Comparison of ENCODE assay signal across 22 mouse cellular contexts in genomic region chr9:56242686-56243085, GRCm38 (mm10).
DNase-seq lines count a peak whose midpoint lies in the region; ATAC-seq and TF ChIP-seq lines count a peak whose summit lies in the region.
"Had no signal": no experiment of that assay in that cellular context is flagged by ENCODE, and none has a peak within 500 bp of the region (broad histone marks: within the 10 kb centered on the region; RNA-seq: fewer than 3 reads in every experiment).

No protein-coding gene starts in this region.

- TF ChIP-seq CTCF in small intestine, adult 2 months (IDR thresholded peaks at IDR 0.05; ENCODE audit: extremely low read depth, insufficient read length, insufficient replicate concordance, low read depth, low read length): no peak

- TF ChIP-seq POLR2A in small intestine, adult 2 months (IDR thresholded peaks at IDR 0.05; ENCODE audit: low read depth, low read length): no peak

- intact Hi-C loops in left cerebral cortex, postnatal 25 days (cut with DNase I): no loop called here
- intact Hi-C loops in left cerebral cortex, postnatal 4 days (cut with DNase I): no loop called here

- peak overlapping the region; percentile 36 for H3K27ac ChIP-seq in heart, embryonic 13.5 days (replicated peaks)
- 0 out of 2 replicates have a peak overlapping the region, but pooled peaks have one; percentile 0 for H3K27ac ChIP-seq in embryonic facial prominence, embryonic 15.5 days (replicated peaks)
- no peak overlapping the region; the same call in 1 of the 2 replicates for H3K27ac ChIP-seq in small intestine, adult 2 months (ENCODE audit: insufficient read depth, low read depth, low read length)
- H3K27ac ChIP-seq: forebrain, embryonic 10.5 days; hindbrain, embryonic 15.5 days; limb, embryonic 15.5 days; liver, embryonic 15.5 days had no signal

- 60% methylated on average over 3 of the region's 3 CpGs for WGBS in heart, embryonic 13.5 days
- 63% methylated on average over 3 of the region's 3 CpGs for WGBS in embryonic facial prominence, embryonic 15.5 days
- 42% methylated on average over 3 of the region's 3 CpGs for WGBS in small intestine, adult 2 months

- DNase-seq in heart, adult 8-10 months (ENCODE audit: low spot score): no peak
- peak; percentile 18 to 52 for DNase-seq in left cerebral cortex, postnatal 25 days (ENCODE audit: low spot score in 2 of 2)
- DNase-seq in left cerebral cortex, postnatal 4 days: no peak
- no peak for DNase-seq in cerebellum, adult 18-20 months
- DNase-seq in adrenal gland, adult 8-10 months: no peak
- DNase-seq: B cell, adult 2 months; cerebellum, postnatal 10 days; heart, postnatal 36 days; kidney, adult 2 months; kidney, postnatal 4 days; lung, postnatal 14 days; midbrain, embryonic 14.5 days; thymus, postnatal 14 days had no signal

- ATAC-seq in heart, embryonic 13.5 days (ENCODE audit: extremely low read depth, insufficient number of reproducible peaks, low FRiP score, low TSS enrichment): no peak
- ATAC-seq in embryonic facial prominence, embryonic 15.5 days (ENCODE audit: insufficient number of reproducible peaks, low FRiP score, low TSS enrichment, low read depth): no peak

- peaks cover 21% of the 10 kb centered on the region for H3K36me3 ChIP-seq in heart, embryonic 13.5 days
- peaks cover 10% of the 10 kb centered on the region for H3K36me3 ChIP-seq in embryonic facial prominence, embryonic 15.5 days
- peaks cover 24% of the 10 kb centered on the region for H3K36me3 ChIP-seq in small intestine, adult 2 months (ENCODE audit: control insufficient read depth, insufficient read depth, low read length)
- H3K36me3 ChIP-seq: liver, embryonic 15.5 days had no signal

- H3K4me3 ChIP-seq in heart, embryonic 13.5 days: no peak overlapping the region
- H3K4me3 ChIP-seq in embryonic facial prominence, embryonic 15.5 days (replicated peaks): no peak overlapping the region
- H3K4me3 ChIP-seq in small intestine, adult 2 months (ENCODE audit: low read depth, low read length): peak overlapping the region; percentile 45
- H3K4me3 ChIP-seq: forebrain, embryonic 10.5 days; hindbrain, embryonic 15.5 days; limb, embryonic 15.5 days; liver, embryonic 15.5 days; megakaryocyte, embryonic 14.5 days had no signal

- no peak overlapping the region for H3K4me2 ChIP-seq in heart, embryonic 13.5 days
- no peak overlapping the region for H3K4me2 ChIP-seq in embryonic facial prominence, embryonic 15.5 days (replicated peaks)
- H3K4me2 ChIP-seq: heart, embryonic 11.5 days; hindbrain, embryonic 15.5 days; limb, embryonic 15.5 days; liver, embryonic 15.5 days had no signal

- peaks cover 53% of the 10 kb centered on the region for H3K4me1 ChIP-seq in heart, embryonic 13.5 days
- no peaks in the 10 kb centered on the region for H3K4me1 ChIP-seq in embryonic facial prominence, embryonic 15.5 days
- peaks cover 12% of the 10 kb centered on the region for H3K4me1 ChIP-seq in small intestine, adult 2 months (ENCODE audit: control insufficient read depth, insufficient read depth, insufficient read length, low read length)
- H3K4me1 ChIP-seq: hindbrain, embryonic 15.5 days; limb, embryonic 15.5 days; liver, embryonic 15.5 days; megakaryocyte, embryonic 14.5 days had no signal

- H3K27me3 ChIP-seq in heart, embryonic 13.5 days (replicated peaks): no peaks in the 10 kb centered on the region
- no peaks in the 10 kb centered on the region for H3K27me3 ChIP-seq in embryonic facial prominence, embryonic 15.5 days
- no peaks in the 10 kb centered on the region for H3K27me3 ChIP-seq in small intestine, adult 2 months (ENCODE audit: control insufficient read depth, insufficient read depth, low read length)
- H3K27me3 ChIP-seq: hindbrain, embryonic 15.5 days; limb, embryonic 15.5 days; liver, embryonic 15.5 days; megakaryocyte, embryonic 14.5 days had no signal

- H3K9me3 ChIP-seq in heart, embryonic 13.5 days: no peaks in the 10 kb centered on the region
- no peaks in the 10 kb centered on the region for H3K9me3 ChIP-seq in embryonic facial prominence, embryonic 15.5 days (replicated peaks)
- H3K9me3 ChIP-seq: forebrain, embryonic 10.5 days; hindbrain, embryonic 15.5 days; limb, embryonic 15.5 days; liver, embryonic 15.5 days; megakaryocyte, embryonic 14.5 days had no signal

- H3K9ac ChIP-seq in heart, embryonic 13.5 days: no peak overlapping the region
- no peak overlapping the region for H3K9ac ChIP-seq in embryonic facial prominence, embryonic 15.5 days
- H3K9ac ChIP-seq: hindbrain, embryonic 15.5 days; limb, embryonic 15.5 days; liver, embryonic 15.5 days had no signal

Comparison
In these comparisons a context has a peak if more than half of its experiments do, and no peak if none do; other contexts are left out.
1. DNase-seq: peak in left cerebral cortex, postnatal 25 days (2 of 2); none in heart, adult 8-10 months (single experiment), left cerebral cortex, postnatal 4 days (single experiment), cerebellum, adult 18-20 months (0 of 2) and adrenal gland, adult 8-10 months (single experiment).